Mouse (Mus musculus) layer of hippocampus, postnatal 10 days (tissue): ENCODE measurements around the gene Zfp932. TPM values are rescaled to one million over a fixed set of nuclear protein-coding genes. Genes with fewer than 3 reads are reported as not detected.
"Not testable (repeated sequence)": the region's sequence is repeated elsewhere in the genome, so short reads cannot be mapped to it uniquely, and the experiment has no call there.

Experiments used
- DNase-seq, 2 experiments: peaks; one replicate each; pipeline ENCODE4 v3.0.0; 2021; ENCODE audit warnings: low spot score in 2 of 2
- long read RNA-seq: library from polyadenylated mRNA; stranded (forward); transcript quantifications from one replicate; pipeline ENCODE4 v2.0.0, GENCODE M21; 2023
- total RNA-seq, 2 experiments: library from RNA; stranded (reverse); gene quantifications; 2 replicates each; pipeline ENCODE4 v1.2.3; 2021

Gene Zfp932
- total RNA-seq: 10 to 100 TPM; 52.4 to 62.0 TPM
- long read RNA-seq, transcript Zfp932-204 (5 exons, 868 nt): major isoform, 8 of 13 reads
- long read RNA-seq, partial matches to known transcripts: 1 of 13 reads
- long read RNA-seq, other reads (novel, unspliced or antisense): 2 of 13 reads

GRCm38 (mm10) chr5:109996026-109996937, at the start of gene Zfp932:
Zfp932 (plus strand) TSS chr5:109996521.
- DNase-seq: peak; percentile 71 to 82

GRCm38 (mm10) chr5:109950281-109950680, 46.0 kb upstream of the Zfp932 start:
- no peak for DNase-seq

GRCm38 (mm10) chr5:109980743-109981142, 15.6 kb upstream of the Zfp932 start:
- DNase-seq: not testable (repeated sequence)

GRCm38 (mm10) chr5:109995461-109995860, 860 bp upstream of the Zfp932 start:
- not testable (repeated sequence) for DNase-seq

GRCm38 (mm10) chr5:110015775-110016174, 19.5 kb downstream of the Zfp932 start:
- not testable (repeated sequence) for DNase-seq

GRCm38 (mm10) chr5:110023273-110023672, 27.0 kb downstream of the Zfp932 start:
- DNase-seq: peak in 1 of 2 experiments; percentile 10

GRCm38 (mm10) chr5:110023694-110024427, 27.5 kb downstream of the Zfp932 start:
- peak; percentile 78 to 81 for DNase-seq

GRCm38 (mm10) chr5:110057637-110058408, 61.5 kb downstream of the Zfp932 start:
- DNase-seq: peak; percentile 76 to 84

Other genes starting within 250 kb of the Zfp932 start
- 1 to 10 TPM; 3.5 to 4.4 TPM for gene 4930522L14Rik, start 244.6 kb upstream of the Zfp932 start, total RNA-seq
- gene Gm15446, start 73.1 kb upstream of the Zfp932 start, total RNA-seq: 10 to 100 TPM; 37.9 to 45.4 TPM
- gene Gm17655, start 76.0 kb downstream of the Zfp932 start, total RNA-seq: 10 to 100 TPM in 1 of 2 experiments, 1 to 10 TPM in 1; 8.9 to 10.3 TPM
- under 1 TPM; 0.73 to 0.89 TPM for gene Gm35315, start 97.9 kb downstream of the Zfp932 start, total RNA-seq
- 1 to 10 TPM; 3.3 to 4.6 TPM for gene Plcxd1, start 103.4 kb downstream of the Zfp932 start, total RNA-seq
- 10 to 100 TPM; 83.7 to 98.9 TPM for gene Gtpbp6, start 111.7 kb downstream of the Zfp932 start, total RNA-seq
- 10 to 100 TPM; 16.1 to 16.8 TPM for gene Zfp605, start 113.6 kb downstream of the Zfp932 start, total RNA-seq
- gene Chfr, start 139.3 kb downstream of the Zfp932 start, total RNA-seq: 10 to 100 TPM; 74.0 to 76.0 TPM
- 10 to 100 TPM; 43.7 to 47.6 TPM for gene Golga3, start 180.2 kb downstream of the Zfp932 start, total RNA-seq
- gene Ankle2, start 234.5 kb downstream of the Zfp932 start, total RNA-seq: 10 to 100 TPM; 32.0 to 40.6 TPM